Mouse (Mus musculus): Measurements from ENCODE around the gene Fbxw4.
"Not testable (repeated sequence)": the region's sequence is repeated elsewhere in the genome, so short reads cannot be mapped to it uniquely, and the experiment has no call there.

The Fbxw4 gene

GRCm38 (mm10) chr19:45656810-45657595, 3.1 kb downstream of the Fbxw4 start:
- no peak for DNase-seq (ENCODE audit: low read depth)

GRCm38 (mm10) chr19:45655870-45656269, 4.2 kb downstream of the Fbxw4 start:
- DNase-seq (ENCODE audit: low read depth) = no peak

- DNase-seq (ENCODE audit: low read depth) = no peak
Measured at GRCm38 (mm10) chr19:45653986-45654385, 6.1 kb downstream of the Fbxw4 start.

- no peak for DNase-seq (ENCODE audit: low read depth)
Measured at GRCm38 (mm10) chr19:45652286-45652988, 7.7 kb downstream of the Fbxw4 start.

DNA sequence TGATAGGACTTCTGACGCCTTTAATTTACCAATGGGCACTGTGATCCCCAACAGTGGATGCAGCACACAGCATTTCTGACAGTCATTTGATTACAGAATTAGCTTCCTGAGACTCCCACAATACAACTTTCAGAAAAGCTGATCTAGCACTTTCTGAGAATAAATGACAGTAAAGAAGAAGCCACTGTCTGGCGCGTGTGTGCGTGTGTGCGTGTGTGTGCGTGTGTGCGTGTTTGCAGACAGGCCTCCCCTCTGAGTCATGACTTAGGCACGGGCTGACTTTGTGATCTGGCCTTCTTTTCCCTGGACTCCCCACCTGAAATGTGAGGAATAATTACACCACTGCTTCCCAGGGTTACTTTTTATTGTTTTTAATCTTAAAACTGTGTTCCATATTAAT, 8.6 kb downstream of the Fbxw4 start:
- no peak for DNase-seq (ENCODE audit: low read depth)

DNA sequence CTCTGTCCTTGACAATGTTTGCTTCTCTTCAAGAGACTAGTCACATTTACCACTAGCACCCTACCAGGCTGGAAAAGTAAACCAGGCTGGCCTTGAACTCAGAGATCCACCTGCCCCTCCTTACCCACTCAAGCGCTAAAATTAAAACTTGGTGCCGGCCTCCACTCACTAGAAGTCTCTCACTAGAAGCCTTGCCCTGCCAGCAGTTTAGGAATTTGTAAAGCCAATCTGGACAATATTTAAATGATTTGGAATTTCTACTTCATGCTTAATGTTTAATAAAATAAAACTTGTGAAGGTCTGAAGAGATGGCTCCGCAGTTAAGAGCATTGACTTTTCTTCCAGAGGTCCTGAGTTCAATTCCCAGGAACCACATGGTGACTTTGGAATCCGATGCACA, 10.3 kb downstream of the Fbxw4 start:
- no peak for DNase-seq (ENCODE audit: low read depth)

DNA sequence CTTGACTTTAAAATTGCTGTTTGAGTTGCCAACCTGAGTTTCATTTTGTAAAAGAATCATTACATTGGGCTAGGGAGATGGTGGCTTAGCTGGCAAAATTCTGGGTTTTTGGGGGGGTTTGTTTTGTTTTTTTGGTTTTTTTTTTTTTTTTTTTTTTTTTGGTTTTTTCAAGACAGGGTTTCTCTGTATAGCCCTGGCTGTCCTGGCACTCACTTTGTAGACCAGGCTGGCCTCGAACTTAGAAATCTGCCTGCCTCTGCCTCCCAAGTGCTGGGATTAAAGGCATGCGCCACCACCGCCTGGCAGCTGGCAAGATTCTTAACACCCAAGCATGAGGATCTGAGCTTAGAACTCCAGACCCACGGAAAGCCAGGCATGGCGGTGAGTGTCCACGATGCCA, 11.6 kb downstream of the Fbxw4 start:
- DNase-seq (ENCODE audit: low read depth) = not testable (repeated sequence)

DNA sequence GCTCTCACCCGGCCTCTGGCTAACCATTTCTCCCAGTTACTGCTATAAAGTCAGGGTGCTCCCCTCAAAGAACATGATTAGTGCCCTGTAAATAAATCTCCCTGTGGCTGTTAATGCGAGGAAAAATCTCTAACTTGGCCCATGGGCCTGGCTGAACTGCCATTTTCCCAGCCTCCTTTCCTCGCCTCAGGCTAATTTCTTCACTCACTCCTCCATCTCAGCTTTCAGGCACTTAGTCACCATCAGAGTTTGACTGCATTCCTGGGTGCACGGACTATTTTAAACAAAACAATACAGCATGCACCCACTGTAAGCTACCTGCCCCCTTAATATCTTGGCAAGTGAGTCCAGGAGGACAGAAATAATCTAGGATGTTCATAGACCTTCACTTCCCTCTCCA, 13.2 kb downstream of the Fbxw4 start:
- DNase-seq (ENCODE audit: low read depth) = no peak

GRCm38 (mm10) chr19:45640691-45641090, 19.4 kb downstream of the Fbxw4 start:
- DNase-seq (ENCODE audit: low read depth) = no peak

DNA sequence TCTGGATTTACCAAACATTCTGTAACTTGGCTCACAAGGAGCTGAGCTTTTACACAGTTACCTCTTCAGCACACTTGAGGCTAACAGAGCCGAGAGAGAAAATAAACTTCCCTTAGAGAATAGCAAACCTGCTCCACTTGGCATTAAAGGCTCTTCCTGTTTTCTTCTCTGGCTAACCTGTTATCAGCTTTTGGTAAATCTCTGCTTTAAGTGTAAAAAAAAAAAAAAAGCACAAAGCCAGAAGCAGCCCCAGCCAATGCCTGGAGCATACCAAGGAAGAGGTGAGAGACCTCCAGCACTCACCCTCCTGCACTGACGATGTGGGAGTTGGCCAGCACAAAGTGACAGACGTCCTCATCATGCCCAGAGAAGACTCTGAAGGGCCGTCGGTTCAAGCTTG, 24.2 kb downstream of the Fbxw4 start:
- DNase-seq (ENCODE audit: low read depth) = no peak

DNA sequence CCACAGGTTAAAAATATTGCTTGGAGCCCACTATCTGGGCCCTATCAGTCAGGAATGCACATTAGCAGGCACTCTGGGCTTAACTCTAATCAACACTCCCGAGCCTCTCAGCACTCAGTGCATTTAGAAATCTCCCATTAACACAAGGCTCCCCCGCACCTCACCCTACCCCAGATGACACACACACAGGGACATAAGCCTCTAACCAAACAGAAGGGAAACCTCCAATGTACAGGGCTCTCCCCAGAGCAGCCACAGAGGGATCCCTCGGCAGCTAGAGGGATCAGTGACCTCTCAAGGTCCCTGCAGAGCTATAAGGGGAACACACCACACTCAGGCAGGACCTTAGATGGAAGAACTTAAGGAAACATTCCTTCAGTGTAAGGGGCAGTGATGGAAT, 28.5 kb downstream of the Fbxw4 start:
- no peak for DNase-seq (ENCODE audit: low read depth)

DNA sequence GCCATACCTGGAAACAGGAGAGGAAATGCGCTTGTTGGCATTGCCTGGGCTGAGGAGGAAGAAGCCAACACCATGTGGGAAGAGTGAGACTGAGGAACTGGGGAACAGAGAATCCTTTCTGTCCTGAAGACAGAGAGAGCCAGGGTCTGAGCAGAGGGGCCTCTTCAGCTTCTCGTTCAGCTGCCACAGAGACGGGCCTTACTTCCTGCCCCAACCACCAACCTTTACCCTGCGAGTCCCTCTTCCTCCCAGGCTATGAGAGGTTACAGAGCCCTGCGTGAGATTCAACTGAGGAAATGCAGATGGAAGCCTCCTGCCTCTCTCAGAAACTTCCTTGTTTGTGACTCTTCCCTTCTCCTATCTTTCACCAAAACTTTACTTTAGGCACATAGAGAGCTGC, 29.2 kb downstream of the Fbxw4 start:
- peak; percentile 63 for DNase-seq (ENCODE audit: low read depth)

DNA sequence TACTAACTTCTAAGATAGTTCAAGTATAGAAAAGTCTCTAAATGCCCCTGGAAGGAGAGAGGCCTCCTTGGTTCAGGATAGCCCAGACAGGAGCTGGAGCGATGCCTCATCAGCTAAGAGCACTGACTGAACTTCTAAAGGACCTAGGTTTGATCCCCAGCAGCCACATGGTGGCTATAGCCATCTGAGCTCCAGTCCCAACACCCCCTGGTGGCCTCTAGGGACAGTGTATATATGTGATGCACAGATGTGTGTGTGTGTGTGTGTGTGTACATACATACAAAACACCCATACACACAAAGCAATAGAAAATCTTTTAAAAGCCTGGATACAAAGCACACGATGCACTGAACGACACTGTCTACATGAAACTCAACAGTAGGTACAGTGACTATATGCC, 30.9 kb downstream of the Fbxw4 start:
- DNase-seq (ENCODE audit: low read depth) = peak; percentile 51

DNA sequence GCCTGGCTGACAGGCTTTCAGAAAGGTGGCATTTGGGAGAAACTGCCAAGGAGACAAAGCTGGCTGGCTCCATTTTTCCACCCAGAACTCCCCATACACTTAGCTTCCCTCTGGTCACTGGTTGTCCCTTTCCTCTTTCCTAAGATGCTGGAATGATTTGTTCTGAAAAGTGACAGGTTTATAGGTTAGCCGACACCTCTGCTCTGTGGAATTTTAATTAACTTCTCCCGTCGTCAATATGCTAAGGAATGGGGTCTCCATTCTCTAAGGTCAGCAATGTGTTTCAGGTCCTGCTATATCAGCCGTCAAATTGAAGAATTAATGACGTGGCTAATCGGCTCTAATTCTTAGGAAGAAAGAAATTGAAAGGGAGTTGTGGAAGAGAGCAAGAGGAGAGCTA, 31.5 kb downstream of the Fbxw4 start:
- no peak for DNase-seq (ENCODE audit: low read depth)

- no peak for DNase-seq (ENCODE audit: low read depth)
Measured at GRCm38 (mm10) chr19:45627036-45627435, 33.1 kb downstream of the Fbxw4 start.

DNA sequence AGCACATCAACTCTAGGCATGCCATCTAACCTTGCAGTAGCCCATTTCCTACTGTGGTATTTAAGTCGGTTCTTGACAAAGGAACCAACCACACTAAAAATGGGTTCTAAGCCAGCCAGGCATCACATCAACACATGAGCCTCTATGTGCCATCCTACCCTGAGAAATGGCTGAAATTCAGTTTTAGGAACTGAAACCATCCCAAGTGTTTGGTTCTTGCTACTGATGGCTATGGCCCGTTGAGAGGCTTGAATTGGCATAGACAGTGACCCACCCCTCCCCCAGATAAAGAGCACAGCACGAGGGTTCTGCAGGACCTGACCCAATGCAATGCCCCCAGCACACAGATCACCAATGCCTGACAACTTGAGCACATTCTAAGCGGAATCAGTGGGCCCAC, 36.4 kb downstream of the Fbxw4 start:
- no peak for DNase-seq (ENCODE audit: low read depth)

DNA sequence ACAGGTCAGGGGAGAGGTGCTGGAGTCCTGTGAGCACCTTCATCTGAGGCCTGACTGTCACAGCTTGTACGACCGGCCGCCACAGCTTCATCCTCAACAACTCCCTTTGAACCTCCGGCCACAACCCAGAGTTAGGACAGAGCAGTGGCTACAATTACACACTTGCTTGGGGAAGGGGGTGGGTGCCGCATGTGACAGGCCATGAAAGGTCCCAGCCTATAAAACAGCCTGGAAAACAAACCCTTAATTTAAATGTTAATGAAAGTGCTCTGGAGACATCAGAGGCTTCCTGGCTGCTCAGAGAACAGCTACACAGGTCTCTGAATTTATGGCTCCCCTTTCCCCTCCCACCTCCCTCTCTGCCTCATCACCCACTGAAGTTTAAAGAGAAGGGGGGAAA, 38.0 kb downstream of the Fbxw4 start:
- DNase-seq (ENCODE audit: low read depth) = no peak

GRCm38 (mm10) chr19:45621061-45621460, 39.1 kb downstream of the Fbxw4 start:
- DNase-seq (ENCODE audit: low read depth) = no peak

DNA sequence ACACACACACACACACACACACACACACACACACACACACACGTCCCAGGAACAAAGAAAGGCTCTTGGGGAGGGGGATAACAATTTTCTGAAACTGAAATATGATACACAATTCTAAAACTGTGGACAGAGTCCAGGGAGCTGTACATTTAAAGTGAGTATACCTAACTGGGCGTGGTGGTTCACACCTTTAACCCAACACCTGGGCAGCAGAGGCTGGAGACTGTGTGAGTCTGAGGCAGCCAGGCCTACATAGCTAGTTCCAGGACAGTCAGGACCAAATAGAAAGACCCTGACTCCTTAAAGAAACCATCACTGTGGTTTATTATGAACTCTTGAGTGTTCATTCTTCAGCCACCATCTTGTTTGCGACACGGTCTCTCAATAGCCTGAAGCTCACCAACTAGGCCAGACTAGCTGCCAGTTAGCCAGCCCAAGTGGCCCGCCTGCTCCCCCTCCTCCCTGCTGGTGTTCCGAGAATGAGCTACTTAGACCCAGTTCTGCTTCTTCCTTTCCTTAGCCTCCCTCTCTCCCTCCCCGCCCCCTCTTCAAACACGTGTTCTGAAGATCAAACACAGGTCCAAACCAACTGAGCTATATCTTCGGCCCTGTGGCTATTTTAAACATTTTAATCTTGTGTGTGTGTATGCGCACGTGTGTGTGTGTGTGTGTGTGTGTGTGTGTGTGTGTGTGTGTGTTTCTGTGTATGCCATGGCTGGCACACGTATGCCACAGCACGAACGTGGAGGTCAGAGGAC, 40.2 kb downstream of the Fbxw4 start:
- DNase-seq (ENCODE audit: low read depth) = no peak

- DNase-seq (ENCODE audit: low read depth) = no peak
Measured at GRCm38 (mm10) chr19:45618184-45618583, 41.9 kb downstream of the Fbxw4 start.

GRCm38 (mm10) chr19:45616735-45617134, 43.4 kb downstream of the Fbxw4 start:
- DNase-seq (ENCODE audit: low read depth) = no peak

GRCm38 (mm10) chr19:45616214-45616518, 43.9 kb downstream of the Fbxw4 start:
- no peak for DNase-seq (ENCODE audit: low read depth)
